Mouse (Mus musculus) layer of hippocampus, postnatal 25 days (tissue): Measurements from ENCODE around the gene Msx1. TPM values are rescaled to one million over a fixed set of nuclear protein-coding genes. Genes with fewer than 3 reads are reported as not detected.

Experiments used
- DNase-seq, 2 experiments: peaks; one replicate each; pipeline ENCODE4 v3.0.0; 2022; ENCODE audit warnings: mixed read lengths in 2 of 2, low spot score in 1 of 2; ENCODE audit errors: extremely low spot score in 1 of 2
- total RNA-seq, 2 experiments: library from RNA; stranded (reverse); gene quantifications; 2 replicates each; pipeline ENCODE4 v1.2.3; 2021

The Msx1 gene
- total RNA-seq, 2 experiments from 2014 or later, result 5.3 to 5.9 TPM

DNA sequence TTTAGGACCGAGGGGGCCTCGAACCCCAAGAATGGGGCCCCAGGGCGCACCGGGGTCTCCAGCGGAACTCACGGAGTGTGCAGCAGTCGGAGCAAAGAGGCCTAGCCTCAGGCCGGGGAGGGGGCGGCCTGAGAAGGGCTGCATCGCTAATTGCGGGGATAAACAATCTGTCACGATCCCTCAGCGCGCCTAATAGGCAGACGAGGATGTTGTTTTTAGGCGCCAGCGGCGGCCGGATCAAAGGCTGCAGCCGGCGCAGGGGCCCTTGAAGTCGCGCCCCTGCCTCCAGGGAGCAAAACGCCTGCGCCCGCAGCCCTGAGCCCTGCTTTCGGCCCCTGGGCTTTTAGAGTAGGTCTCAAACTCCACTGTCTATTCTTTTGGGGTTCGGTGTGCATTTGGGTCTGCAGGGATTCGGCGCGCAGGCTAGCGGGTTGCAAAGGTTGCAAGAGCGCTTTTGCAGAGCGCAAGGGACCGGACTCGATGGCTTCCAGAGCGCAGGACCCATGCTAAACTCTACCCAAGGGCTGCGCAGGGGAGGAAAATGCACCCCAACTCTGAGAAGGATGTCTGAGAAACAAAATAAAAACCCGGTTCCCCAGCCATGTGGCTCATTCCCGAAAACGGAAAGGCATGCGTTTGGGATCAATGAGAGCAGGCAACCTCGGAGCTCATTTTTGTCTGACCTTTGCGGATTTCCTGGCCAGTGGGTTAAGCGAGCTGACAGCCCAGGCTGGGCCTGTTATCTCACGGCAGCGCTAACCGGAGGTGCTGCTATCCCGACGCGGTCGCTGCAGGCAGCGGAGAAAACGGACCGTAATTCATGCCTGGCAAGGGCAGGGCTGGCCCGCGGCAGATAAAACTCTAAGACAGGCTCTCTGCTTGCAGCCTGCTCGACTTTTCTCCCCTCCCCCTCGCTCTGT, 2.6 kb upstream of the Msx1 start:
- DNase-seq, result no peak

DNA sequence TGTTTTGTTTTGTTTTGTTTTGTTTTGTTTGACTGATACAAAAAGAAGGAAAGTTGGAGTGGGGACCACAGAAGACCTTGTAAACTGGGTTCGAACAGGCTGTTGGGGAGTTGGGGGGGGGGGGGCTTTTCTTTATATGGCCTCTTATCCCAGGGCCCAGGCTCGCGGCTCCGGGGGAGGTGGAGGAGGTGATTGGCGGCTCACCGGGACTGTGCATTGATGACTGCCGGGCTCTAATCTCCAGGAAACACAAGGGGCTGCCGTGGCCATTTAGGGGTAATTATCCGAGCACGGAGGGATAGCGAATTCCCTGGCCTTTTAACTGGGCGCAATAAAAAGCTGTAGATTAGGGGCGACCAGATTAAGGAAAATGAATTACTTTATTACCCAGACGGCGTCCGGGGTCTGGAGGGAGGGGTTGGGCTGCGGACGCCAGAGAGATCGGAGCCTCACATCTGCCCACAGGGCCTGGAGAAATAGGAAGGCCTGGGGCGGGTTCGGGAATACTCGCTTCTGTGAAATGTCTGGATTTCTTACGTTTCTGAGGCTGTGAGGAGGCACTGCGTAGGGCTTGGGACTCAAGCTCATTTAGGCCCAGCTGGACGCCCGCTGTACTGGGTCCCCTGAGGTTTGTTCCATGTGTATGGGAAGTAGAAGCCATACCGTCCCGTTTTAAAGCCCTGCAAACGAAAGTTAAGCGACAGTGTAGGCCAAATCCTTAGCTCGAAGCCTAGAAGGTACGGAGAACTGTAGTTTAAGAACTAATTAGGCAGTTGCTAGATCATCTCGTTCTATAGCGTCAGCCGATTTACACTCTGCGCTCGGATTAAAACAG, 1.4 kb upstream of the Msx1 start:
- no peak for DNase-seq

DNA sequence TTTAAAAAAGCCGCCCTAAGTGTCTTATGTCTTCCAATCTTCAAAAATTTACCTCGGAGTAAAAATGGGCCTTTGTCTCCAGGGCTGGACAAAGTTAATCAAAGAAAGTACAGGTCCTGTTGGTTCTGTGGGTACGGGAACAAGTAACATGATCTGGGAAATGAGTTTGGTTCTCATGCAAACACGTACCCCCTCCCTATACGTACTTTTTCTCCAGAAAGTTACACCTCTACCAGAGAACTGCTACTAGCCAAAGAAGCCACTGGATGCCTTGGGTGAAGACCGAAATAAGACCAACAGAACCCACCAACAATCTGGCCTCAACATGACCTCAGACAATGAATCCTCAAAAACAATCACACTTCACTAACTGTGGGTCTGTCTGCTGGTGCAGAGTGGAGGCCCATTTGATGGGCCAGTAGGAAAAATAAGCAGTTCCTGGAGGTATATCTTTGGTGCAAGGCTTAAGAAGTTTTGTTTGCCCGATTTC, 773 bp upstream of the Msx1 start:
- no peak for DNase-seq

DNA sequence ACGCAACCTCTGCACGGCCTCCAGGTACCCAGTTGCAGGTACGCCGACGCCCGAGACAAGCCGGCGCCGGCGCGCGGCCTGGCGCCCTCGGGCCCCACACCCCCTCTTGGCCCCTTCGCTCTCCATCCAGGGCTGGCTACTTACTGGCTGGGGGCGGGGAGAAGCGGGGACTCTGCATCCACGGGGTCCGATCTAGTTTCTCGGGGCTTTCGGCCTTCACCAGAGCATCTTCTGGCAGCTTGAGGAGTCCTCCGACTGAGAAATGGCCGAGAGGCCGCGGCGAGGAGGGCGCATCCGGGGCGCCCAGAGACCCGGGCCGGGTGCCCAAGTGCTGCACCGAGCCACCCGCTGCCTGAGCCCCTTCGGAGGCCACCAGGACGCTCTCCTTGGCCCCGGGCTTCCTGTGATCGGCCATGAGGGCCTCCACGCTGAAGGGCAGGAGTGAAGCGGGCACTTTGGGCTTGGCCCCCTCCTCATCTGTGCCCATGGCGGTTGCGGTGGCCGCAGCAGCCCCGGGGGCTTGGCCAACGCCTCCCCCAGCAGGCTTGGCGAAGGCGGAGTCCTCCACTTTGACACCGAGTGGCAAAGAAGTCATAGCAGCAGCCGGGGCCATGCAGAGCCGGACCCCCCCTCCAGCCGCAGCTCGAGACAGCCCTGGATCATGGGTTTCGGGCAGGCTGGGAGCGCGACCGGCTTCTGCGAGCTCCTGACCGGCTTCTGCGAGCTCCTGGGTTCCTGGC, 492 bp downstream of the Msx1 start:
- no peak for DNase-seq

DNA sequence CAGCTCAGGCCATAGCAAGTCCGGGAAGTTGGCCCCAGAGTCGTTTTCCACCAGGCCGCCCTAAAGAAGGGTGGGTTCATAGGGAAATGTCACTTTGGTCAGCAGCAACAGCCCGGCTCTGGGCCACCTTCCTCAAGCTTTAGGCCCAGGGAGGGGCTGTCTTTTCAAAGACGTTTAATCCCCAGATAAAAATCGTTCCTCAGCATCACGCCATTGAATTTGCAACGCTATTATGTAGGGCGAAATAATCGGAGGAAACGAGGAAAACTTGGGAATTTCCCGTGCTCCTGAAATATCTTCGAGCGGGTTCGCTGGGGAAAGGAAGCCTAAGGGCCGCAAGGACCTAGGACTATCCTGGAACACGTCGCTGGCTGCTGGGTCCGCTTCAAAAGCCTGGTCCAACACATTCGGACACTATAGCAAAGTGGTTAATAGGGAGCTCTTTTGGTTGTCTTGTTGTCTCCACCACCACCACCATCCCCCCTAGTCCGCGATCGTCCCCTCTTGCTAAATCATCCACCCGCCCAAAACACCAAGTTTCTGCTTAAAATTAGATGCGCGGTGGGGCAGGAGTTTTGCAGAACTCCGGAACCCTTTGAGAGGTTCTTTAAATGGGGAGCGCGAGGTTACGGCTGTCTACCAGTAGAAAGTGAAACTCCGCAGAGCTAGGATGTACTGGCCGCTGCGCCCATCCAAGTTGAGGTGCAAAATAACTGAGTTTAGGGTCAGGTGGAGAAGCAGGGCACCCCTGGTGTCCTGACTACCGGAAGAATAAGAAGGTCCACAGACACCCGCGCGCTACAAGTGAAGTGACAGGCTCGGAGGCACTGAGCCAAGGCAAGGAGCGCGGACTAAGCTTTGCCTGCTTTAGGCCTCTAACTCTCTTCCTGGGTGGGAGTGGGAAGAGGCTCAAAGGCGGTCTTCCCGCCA, 1.3 kb downstream of the Msx1 start:
- DNase-seq, result no peak

DNA sequence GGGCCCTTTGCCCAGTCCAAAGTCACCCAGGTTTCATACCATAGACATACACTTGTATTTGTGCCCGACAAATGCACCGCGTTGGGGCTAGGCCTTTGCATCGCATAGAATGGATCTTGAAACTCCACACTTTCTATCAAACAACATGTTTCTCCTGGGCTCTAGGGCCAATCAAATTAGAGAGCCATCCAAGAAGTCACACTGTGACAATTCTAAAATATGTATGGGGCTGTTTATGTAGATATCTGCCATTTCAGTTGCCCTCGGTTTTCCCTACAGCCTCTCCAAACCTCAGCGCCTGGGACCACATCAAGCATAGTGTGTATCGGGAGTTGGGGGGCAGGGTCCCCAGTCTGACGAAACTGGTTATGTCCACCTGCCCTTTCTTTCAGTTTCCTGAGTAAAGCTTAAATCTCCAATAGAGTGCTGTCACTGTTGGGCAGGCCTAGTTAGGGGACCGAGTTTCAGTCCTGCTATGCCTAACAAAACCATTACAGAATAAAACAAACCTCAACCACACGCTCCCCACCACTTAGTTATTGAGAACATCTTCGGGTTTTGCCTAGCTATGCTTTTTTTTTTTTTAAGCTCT, 2.2 kb downstream of the Msx1 start:
- DNase-seq, result no peak

DNA sequence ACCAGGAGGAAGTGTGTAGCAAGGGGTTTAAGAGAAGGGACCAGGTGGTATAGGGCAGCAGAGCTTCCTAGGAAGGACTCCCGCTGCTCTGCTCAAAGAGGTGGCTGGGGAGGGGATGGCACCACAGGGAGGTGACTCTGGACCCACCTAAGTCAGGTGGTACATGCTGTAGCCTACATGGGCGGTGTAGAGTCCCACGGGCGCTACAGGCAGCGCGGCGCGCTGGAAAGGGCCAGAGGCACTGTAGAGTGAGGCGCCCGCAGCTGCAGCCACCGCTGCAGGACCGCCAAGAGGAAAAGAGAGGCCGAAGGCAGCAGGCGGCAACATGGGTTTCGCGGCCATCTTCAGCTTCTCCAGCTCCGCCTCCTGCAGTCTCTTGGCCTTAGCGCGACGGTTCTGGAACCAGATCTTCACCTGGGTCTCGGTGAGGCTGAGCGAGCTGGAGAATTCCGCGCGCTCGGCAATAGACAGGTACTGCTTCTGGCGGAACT, 3.2 kb downstream of the Msx1 start:
- no peak for DNase-seq

DNA sequence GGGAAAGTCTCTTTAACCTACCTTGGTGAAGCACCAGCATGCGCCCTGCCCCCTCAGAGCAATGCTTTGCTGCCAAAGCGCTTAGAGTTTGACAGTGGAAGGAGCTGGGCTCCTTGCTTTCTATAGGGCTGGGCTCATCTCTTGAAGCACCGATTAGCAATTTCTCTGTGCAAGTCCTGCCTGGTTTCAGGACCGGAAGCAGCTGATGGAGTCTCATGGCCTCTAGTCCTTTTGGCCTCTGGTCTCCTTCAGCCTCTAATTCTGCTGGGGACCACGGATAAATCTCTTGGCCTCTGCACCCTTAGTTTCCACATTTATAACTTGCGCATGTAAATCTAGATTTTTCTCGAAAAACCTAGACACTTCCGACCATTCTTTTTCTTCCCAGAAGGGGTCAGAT, 3.7 kb downstream of the Msx1 start:
- DNase-seq, result no peak

DNA sequence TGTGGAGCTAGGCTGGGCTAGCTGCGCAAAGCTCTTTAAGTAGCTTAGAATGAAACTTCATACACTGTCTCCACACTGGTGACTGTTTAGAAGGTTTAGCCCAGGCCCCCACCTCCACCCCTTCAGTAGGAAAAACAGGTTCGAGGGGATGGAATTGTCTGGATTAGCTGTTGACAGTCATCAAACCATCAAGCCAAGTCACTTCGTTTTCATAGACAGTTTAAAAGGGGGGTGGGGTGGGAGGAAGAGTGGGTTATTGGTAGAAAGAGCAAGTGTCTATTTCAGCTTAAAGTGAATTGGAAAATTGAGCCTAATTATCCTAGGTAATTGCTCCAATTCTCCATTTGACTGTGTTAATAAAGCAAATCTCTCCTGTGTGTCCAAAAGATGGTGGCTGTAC, 4.4 kb downstream of the Msx1 start:
- DNase-seq, result no peak

DNA sequence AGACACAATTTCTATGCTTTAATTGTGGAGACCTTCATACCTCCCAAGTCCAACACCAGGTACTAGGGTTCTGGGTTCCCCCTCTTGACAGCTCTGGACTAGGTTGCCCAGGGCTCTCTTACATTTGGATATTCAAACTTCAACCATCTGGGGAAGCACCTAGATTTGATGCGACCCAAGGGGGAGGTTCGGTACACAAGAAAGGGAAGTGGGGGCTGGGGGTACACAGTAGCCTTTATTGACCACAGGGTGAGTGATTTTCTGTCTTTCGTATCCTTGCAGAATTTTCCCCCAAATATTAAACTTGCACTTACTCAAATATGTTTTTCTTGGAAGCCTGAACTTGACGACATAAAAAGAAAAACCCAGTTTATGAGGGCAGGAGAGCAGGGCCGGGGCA, 4.8 kb downstream of the Msx1 start:
- no peak for DNase-seq

DNA sequence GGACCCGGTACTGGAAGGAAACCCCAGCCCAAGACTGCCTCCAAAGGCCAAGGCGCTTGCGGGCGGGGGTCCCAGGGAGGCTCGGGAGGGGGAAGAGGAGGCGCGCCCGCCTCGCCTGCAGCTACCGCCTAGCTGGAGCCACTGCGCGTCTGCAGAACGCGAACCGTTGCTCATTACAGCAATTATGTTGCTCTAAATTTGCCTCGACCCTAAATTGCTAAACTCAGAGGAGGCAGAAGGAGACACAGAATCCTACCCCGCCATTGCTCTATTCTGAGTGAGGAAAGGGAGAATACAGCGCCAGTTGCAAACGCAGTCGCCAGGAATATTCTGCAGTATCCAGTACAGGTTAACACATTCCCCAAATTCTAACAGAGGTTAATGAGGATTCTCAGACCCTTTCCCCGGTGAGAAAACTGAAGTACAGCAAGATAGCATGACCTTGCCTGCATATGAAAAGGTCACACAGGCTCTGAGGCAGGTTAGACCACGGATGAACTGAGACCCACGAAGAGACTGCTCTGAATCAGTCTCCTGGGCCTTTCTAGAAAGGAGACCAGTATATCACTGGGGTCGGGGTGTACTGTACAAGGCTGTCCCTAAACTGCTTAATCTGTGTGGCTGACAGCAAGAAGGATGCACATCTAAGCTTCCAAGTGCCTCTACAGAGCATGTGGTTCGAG, 5.7 kb downstream of the Msx1 start:
- DNase-seq, result no peak

DNA sequence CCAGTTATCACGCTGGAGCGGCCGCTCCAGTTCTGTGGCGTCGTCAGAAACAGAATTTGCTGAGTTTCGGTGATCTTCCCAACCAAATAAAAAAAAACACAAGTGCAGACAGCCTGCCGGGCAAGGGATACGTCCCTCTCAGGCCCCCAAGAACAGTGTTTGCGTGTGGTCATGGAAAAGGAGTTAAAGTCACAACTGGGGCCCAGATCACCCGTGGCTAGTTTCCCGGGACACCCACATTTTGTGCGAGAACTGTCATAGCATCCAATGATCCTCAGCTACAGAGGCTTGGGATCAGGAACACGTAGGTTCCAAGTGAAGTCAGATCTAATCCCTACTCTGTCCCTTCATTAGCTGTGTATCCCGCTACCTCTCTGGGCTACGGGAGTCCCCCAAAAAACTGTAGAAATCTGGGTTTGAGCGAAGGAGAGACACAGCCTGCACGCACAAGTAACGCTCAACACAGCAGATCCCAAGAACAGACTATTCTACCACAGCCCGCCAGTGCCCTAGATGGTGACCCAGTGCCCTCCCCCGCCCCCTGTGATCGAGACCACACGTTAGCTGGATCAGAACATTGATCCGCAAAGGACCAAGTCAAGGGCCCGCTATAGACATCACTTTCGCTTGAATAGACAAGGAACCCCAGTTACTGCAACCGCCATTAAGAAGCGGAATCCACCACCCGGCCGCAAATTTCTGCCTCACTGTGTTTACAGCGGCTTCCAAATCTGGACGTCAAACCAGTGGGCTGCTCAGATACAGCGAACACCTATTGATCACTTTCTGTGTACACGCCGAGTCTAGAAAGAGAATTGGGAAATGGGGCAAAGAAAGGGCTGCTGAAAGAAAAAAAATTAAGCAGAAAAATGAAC, 6.5 kb downstream of the Msx1 start:
- no peak for DNase-seq

DNA sequence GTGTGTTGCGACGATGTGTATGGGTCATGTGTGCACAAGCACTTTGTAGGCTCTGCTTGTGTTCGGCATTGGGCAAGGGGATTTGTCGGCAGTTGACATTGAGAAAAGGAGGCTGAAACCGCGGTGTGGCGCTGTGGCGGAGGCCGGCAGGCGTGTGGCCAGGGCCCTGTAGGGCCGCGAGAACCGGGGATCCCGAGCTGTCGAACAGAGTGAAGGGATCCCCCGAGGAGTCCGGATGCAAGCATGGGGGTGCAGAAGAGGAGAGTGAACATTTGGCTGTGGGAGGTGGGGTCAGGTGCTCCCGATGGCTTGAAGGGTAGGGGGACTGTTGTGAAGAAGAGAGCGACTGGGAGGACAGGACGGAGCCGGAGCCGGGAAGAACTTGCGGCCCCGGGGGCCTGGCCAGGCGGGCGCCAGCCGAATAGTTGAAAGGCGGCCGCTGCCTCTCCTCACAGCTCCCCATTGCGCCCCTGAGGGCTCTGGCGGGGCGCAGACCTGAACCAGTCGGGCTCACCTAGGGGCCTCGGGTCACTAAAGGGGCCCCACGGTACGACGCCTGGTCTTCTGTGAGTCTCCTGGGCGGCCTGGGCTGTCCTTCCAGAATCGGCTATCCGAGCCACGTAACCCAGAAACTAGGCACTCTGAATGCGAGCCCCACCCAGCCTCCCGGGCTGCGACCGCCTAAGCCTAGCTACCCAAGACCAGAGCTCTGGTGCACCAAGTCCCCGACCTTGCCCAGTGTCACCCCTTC, 7.3 kb downstream of the Msx1 start:
- DNase-seq, result no peak

DNA sequence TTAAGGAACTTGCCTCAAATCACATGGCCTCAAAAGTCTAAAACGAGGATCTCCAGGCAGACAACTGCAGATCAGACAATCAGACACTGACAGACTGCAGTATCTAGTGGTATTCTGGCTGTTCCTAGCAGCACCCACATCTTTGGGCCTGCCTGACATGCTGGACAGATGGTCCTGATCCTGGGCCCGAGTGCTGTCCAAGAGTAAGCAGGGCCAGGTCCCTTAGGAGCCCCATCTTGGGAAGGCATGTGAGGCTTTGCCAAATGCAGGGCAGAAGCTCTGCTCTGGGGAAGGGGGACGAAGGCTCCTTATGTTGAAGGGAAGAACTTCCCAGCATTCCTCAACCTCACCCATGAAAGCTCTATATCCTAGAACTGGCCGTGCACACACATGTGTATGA, 8.5 kb downstream of the Msx1 start:
- DNase-seq, result no peak

DNA sequence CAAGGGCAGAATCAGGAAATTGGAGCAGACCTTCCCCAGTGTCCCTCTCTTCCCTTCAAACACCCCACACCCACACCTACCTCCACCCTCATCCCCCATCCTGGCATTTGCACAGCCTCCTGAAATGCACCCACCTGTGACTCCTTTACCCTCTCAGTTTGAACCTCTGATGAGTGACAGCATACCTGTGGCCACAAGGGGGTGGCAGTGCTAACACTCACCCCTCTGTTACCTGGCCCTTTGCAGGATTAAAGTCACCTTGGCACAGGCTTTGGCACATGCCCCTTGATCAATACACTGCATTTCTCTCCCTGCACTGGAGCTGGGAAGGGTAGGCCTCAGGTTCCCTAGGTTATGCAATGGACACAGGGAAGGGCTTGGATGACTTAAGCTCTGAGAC, 10.2 kb downstream of the Msx1 start:
- DNase-seq, result no peak

DNA sequence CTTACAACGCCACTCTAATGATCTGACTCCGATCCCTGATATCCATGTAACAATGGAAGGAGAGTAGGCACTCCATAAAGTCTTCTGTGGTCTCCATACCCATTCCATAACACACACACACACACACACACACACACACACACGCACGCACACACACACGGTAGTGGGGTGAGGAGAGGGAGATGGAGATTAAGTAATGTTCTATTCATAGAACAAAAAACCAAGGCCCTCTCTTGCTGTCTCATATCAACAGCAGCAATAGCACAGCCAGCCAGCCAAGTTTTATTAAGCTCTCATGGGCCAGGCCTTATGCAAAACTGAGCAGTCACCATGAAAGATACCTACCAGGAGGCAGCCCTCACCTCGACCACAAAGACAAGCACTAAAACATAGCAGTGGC, 19.1 kb downstream of the Msx1 start:
- DNase-seq, result no peak
